12 mouse cellular contexts compared by ENCODE assay signal in the genomic region with DNA sequence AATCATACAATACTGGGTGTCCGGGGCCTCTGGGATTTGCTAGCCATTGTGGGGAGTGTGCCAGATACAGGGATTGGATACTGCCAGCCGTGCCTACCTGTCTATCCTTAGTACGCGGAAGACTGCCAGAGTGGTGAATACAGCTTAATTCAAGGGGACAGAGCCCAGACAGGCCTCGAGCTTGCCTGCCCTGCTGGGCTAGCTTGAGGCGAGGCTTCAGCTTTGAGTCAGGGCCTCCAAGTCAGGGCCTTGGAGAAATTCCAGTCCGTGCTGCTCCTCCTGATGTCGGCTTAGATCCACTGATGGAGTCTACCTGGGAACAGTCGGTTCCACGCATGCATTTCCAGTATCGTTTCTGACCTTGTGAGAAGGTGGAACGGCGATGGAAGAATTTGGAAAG.
"Had no signal": no experiment of that assay in that cellular context is flagged by ENCODE, and none has a peak within 500 bp of the region (broad histone marks: within the 10 kb centered on the region; RNA-seq: fewer than 3 reads in every experiment).

No protein-coding gene starts in this region.

- H3K27ac ChIP-seq: kidney, embryonic 15.5 days; limb, embryonic 15.5 days; liver, embryonic 13.5 days; lung, embryonic 15.5 days; macrophage; midbrain, embryonic 12.5 days had no signal

- H3K4me1 ChIP-seq: kidney, embryonic 15.5 days; limb, embryonic 15.5 days; liver, embryonic 13.5 days; lung, embryonic 15.5 days; megakaryocyte, embryonic 14.5 days; midbrain, embryonic 12.5 days had no signal

- H3K9ac ChIP-seq: kidney, embryonic 15.5 days; limb, embryonic 15.5 days; liver, embryonic 13.5 days; liver, postnatal 0 days; lung, embryonic 15.5 days; midbrain, embryonic 12.5 days had no signal

- DNase-seq: kidney, postnatal 14 days; liver, embryonic 13.5 days; liver, postnatal 0 days; lung, postnatal 14 days; right cerebral cortex, postnatal 25 days; thymus, postnatal 4 days had no signal

- ATAC-seq: liver, postnatal 0 days had no signal

- H3K9me3 ChIP-seq: kidney, embryonic 15.5 days; limb, embryonic 15.5 days; liver, embryonic 13.5 days; lung, embryonic 15.5 days; megakaryocyte, embryonic 14.5 days; midbrain, embryonic 12.5 days had no signal

- H3K4me3 ChIP-seq: kidney, embryonic 15.5 days; limb, embryonic 15.5 days; liver, embryonic 13.5 days; lung, embryonic 15.5 days; megakaryocyte, embryonic 14.5 days; midbrain, embryonic 12.5 days had no signal

- H3K27me3 ChIP-seq: kidney, embryonic 15.5 days; limb, embryonic 15.5 days; liver, embryonic 13.5 days; lung, embryonic 15.5 days; midbrain, embryonic 12.5 days had no signal

- H3K36me3 ChIP-seq: kidney, embryonic 15.5 days; limb, embryonic 15.5 days; liver, embryonic 13.5 days; lung, embryonic 15.5 days; midbrain, embryonic 12.5 days had no signal

- H3K4me2 ChIP-seq: kidney, embryonic 15.5 days; limb, embryonic 15.5 days; liver, embryonic 13.5 days; lung, embryonic 15.5 days; midbrain, embryonic 12.5 days had no signal
